Mouse (Mus musculus) lung, adult 2 months (tissue): Measurements from ENCODE around the gene Adamts9.

Experiments
- CTCF ChIP-seq: fragments of 200-500 bp; IDR thresholded peaks from 2 replicates; pipeline ENCODE4 v1.5.1; 2011; ENCODE audit warnings: mild to moderate bottlenecking, low read length, control low read depth; ENCODE audit not compliant: insufficient read depth
- POLR2A ChIP-seq: fragments of 200-500 bp; IDR thresholded peaks from 2 replicates; pipeline ENCODE4 v1.6.1; 2011; ENCODE audit warnings: low read depth, mild to moderate bottlenecking, control low read depth, low read length, borderline replicate concordance; ENCODE audit errors: extremely low read depth

DNA sequence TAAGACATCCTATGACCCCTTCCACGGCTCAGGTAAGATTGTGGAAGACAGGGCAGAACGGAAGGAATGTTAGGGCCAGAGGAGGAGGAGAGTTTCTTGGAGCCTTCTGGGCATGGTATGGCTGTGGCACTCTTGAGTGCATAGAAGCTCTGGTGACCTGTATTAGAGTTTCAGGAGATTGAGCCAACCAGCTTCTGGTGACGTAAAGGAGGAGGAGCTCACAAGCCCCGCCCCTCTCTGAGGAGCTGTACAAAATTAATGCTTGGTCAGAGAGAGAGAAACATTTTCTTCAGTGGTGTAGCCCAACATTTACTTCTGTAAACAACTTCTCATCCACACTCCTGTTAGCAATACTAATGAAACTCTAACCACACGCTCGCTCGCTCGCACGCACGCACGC lies 140.9 kb downstream of the Adamts9 start:
- TF ChIP-seq CTCF, result no peak
- no peak for TF ChIP-seq POLR2A
